Mouse (Mus musculus) lung, postnatal 10 days (tissue): ENCODE data around the gene Gjb3.

ENCODE experiments used
- DNase-seq: peaks from one replicate; pipeline ENCODE4 v3.0.0; 2021

Gjb3 gene

GRCm38 (mm10) chr4:127334870-127335504 lies 4.3 kb upstream of the Gjb3 start:
- DNase-seq = no peak

DNA sequence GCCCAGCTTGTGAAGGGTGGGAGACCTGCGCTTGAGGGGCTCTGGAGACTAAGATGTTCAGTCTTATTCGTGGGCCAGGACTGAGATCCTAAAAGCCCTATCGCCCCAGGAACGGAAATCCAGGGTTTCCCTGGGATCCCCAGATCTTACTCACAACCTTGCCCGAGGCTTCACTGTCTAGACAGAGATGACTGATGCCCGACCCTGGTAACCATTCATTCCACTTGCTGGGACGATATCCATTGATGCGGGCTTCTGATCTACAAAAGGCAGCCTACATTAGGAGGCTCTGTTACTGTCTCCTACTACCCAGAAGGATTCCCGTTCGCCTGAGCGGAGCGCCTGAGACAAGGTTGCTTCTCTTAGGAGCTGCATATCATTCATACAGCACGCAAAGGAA lies 527 bp upstream of the Gjb3 start:
- DNase-seq = no peak

DNA sequence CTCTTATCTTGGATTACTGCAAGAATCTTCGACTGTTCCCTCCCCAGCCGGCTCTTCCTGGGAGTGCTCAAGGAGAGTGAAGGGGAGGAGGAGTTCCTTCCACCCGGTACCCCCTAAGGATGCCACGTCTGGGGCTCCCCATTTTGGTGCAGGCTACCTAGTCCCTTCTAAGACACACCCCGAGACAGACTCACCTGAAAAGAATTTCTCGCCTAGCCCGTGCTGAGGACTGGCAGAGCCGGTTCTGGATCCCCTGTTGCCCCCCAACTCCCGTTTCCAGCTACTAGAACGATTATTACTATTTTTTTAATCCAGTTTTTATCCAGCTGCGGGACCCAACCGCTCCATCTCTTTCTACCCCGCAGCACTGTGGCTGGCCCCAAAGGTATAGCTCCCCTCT lies 893 bp downstream of the Gjb3 start:
- no peak for DNase-seq

- no peak for DNase-seq
Observed at GRCm38 (mm10) chr4:127329046-127329445, 1.6 kb downstream of the Gjb3 start.

GRCm38 (mm10) chr4:127328378-127328777 lies 2.3 kb downstream of the Gjb3 start:
- DNase-seq = no peak

- DNase-seq = no peak
Observed at GRCm38 (mm10) chr4:127327749-127328148, 2.9 kb downstream of the Gjb3 start.

- DNase-seq = no peak
Observed at GRCm38 (mm10) chr4:127327258-127327657, 3.4 kb downstream of the Gjb3 start.

GRCm38 (mm10) chr4:127325276-127325675 lies 5.4 kb downstream of the Gjb3 start:
- no peak for DNase-seq

DNA sequence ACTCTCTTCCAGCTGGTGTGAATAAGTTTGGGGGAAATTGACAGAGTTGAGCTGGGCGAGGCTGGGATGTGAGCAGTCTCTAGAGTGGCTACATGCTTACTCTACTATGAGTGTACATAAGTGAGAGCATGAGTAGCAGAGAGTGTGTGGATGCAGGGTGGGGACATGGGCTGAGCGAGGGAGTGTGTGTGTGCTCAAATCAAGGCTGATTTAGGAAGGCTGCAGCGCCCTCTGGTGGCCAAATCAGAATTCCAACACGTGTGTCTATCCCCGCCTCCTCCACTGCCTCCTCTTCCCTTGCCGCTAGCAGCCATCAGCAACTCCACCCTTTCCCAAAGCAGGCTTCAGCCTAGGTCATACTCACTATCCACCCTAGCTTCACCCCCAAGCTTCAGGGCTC lies 5.9 kb downstream of the Gjb3 start:
- peak; percentile 86 for DNase-seq

- DNase-seq = no peak
Observed at GRCm38 (mm10) chr4:127324296-127324695, 6.3 kb downstream of the Gjb3 start.

DNA sequence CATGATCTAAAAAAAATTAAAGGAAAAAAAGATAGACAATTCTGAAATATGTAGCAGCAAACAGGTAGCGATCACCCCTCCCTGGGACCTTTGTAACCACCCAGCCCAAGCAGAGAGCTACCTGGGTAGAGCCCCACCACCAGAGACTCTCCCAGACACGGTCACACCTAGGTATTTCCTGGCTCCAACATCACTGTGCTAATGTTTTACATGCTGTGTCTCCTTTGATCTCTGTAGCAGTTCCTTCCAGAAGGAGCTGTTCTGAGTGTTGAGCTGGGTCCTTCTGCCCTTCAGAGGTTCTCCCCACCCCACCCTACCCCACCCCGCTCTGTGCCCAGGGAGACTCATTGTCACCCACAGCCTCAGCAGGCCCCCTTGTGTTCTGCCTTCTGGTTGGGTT lies 7.0 kb downstream of the Gjb3 start:
- no peak for DNase-seq

DNA sequence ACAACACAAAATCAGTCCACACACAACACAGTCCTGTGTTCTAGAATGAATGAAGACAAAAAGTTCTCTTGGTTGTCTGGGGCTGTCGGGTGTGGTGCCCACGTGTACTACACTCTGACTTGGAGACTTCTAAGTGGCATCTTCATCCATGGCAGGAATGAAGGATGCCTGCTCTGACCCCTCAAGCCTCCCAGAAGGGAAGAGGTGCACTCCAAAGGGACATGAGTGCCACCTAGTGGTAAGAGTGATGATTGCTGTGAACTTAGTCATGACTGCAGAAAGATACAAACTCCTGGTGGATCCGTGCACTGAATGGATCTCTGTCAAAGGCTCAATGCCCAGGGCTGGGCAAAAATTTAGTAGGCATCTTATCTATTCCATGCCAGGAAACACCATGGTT lies 11.0 kb downstream of the Gjb3 start:
- peak; percentile 88 for DNase-seq

- peak; percentile 55 for DNase-seq
Observed at GRCm38 (mm10) chr4:127317143-127317542, 13.5 kb downstream of the Gjb3 start.

DNA sequence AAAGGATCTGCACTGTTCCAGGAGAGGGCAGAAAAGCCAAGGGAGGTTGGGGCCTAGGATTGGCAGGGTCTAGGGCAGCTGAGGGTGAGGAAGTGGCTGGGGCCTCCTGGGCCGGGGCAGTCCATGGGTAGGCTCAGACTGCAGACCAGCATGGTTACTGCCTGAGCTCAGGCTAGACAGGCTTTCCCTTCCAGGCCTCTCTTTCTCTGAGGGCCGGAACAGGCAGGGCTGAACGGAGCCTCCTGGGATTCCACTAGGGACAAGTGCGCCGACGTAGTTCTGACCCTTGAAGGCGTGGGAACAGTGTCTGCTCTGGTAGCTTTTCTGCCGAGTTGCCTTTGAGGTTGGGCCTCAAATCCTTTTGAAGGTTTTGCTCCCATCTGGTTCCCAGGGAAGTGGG lies 14.9 kb downstream of the Gjb3 start:
- no peak for DNase-seq

GRCm38 (mm10) chr4:127314585-127314984 lies 16.1 kb downstream of the Gjb3 start:
- no peak for DNase-seq

DNA sequence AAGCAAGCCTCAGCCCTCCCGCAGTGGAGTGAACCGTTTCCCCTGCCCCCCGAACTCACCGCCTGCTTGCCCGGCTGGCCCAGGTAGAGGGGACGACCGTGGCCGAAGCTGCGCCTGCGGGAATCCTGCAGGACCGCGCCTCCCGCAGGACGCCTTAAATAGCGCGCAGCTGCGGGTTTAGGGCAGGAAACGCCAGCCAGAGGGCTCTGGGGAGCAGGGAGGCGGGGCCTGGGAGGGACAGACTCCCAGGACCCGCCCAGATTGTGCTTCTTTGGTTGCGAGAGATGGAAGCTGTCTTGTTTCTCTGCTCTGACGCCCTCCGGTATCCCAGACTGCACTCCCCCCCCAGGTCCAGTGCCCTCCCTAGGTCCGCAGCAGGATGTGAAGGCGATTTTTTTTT lies 16.8 kb downstream of the Gjb3 start, which contains the start of gene Gja4:
Gene Gja4, minus strand, starts transcription at position 179 of the 400 bp plus-strand sequence.
- DNase-seq = peak; percentile 94

DNA sequence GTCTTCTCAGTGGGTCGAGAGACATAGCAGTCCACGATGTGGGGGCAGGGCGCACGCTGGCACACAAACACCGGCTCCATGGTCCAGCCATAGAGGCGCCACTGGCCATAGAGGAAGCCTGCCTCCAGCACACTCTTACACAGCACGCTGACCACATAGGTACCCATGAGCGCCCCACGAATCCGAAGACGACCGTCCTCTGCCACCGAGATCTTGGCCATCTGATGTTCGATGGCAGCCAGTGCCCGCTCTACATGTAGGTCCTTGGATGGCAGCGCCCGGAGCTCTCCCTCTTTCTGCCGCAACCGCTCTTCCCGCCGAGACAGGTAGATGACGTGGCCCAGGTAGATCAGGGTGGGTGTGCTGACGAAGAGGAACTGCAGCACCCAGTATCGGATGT lies 18.3 kb downstream of the Gjb3 start:
- DNase-seq = no peak

GRCm38 (mm10) chr4:127311561-127311960 lies 19.1 kb downstream of the Gjb3 start:
- no peak for DNase-seq

- no peak for DNase-seq
Observed at GRCm38 (mm10) chr4:127306915-127307314, 23.7 kb downstream of the Gjb3 start.

DNA sequence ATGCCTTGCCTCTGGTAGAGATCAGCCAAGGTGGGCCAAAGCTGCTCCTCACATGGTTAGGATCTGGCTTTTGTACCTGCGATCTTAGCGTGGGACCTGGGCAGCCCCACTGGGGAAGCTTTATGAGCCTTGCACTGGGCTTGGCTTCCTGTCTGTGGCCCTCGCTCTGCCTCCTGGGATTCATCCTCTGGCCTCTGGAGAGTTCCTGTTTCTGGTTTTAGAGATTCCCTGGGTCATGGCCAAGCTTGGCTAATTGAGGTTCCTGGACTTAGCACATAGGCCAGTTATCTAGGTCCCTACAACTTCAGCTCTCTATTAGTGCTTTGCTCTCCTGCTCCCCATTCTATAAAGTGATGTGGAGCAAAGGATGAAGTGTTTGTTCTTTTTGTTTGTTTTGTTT lies 26.8 kb downstream of the Gjb3 start:
- peak; percentile 53 for DNase-seq

DNA sequence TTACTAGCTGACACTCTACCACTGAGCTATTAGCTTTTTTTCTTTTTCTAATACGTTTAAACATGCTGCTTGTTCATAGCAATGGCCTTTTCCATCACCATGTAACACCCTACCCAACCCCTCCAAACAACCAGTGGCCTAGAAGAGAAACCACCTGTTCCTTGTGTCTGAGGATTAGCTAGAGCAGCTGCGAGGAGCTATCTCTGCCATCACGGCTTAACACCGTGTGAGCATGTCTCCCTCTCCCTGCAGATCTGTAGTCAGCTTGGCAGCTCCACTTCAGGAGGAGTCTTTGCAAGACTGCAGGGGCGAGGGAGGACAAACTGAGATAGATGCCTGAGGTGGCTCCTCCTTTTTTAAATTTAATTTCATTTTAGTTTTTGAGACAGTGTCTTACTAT lies 30.1 kb downstream of the Gjb3 start:
- no peak for DNase-seq

GRCm38 (mm10) chr4:127292631-127293030 lies 38.0 kb downstream of the Gjb3 start:
- DNase-seq = no peak

DNA sequence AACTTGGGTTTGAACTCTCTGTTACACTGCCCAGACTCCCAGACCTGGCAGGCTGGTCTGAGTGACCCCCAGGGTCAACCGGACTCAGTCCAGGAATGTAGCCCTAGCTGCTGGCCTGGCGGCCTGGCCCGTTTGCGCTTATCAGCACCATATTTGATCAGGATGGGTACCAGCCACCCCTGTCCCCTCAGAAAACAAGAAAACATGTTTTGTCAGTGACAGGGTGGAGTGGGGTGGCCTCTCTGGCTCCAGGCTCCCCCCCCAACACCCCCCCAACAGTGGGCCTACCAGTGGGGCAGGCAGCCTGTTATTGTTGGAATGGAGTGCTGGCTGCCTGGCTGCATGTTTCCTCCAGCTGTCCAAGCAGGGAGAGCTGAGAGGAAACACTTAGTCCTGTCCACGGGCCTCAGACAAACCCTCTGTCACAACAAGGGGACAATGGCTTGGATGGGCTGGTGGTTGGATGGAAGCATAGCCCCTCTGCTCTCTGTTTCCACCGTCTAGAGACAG lies 41.5 kb downstream of the Gjb3 start:
- DNase-seq = peak; percentile 40

GRCm38 (mm10) chr4:127286907-127287306 lies 43.7 kb downstream of the Gjb3 start:
- no peak for DNase-seq

GRCm38 (mm10) chr4:127279241-127279640 lies 51.4 kb downstream of the Gjb3 start:
- DNase-seq = no peak
